Mouse (Mus musculus): ENCODE measurements around the gene Mrpl33. TPM values are rescaled to one million over a fixed set of nuclear protein-coding genes. Genes with fewer than 3 reads are reported as not detected.

Gene Mrpl33
- polyA plus RNA-seq, 1 experiment = 131 TPM

GRCm38 (mm10) chr5:31589711-31590319 is 6.9 kb upstream of the Mrpl33 start:
- TF ChIP-seq POLR2A (IDR thresholded peaks at IDR 0.05; ENCODE audit: borderline replicate concordance, low read depth, low read length) (no peak), CTCF (IDR thresholded peaks at IDR 0.05; ENCODE audit: low read depth, low read length) (no peak)
- H3K4me3 ChIP-seq (ENCODE audit: insufficient read depth, low read length) = no peak overlapping the region

GRCm38 (mm10) chr5:31591122-31591521 is 5.6 kb upstream of the Mrpl33 start:
- no peak overlapping the region for H3K4me3 ChIP-seq (ENCODE audit: insufficient read depth, low read length)
- no peak overlapping the region for H3K27ac ChIP-seq (ENCODE audit: insufficient read depth, low read depth, low read length)
- H3K4me1 ChIP-seq (ENCODE audit: control insufficient read depth, insufficient read depth, low read length) = peaks cover 7% of the 10 kb centered on the region
- no peak for TF ChIP-seq POLR2A (IDR thresholded peaks at IDR 0.05; ENCODE audit: borderline replicate concordance, low read depth, low read length)
- TF ChIP-seq CTCF (IDR thresholded peaks at IDR 0.05; ENCODE audit: low read depth, low read length) = no peak

More at GRCm38 (mm10) chr5:31589711-31590319, 6.9 kb upstream of the Mrpl33 start:
- 0 out of 2 replicates have a peak, but pooled peaks cover 2% of the 10 kb centered on the region for H3K4me1 ChIP-seq (ENCODE audit: control insufficient read depth, insufficient read depth, low read length)
- no peak overlapping the region for H3K27ac ChIP-seq (ENCODE audit: insufficient read depth, low read depth, low read length)

- peaks cover 11% of the 10 kb centered on the region for H3K4me1 ChIP-seq (ENCODE audit: control insufficient read depth, insufficient read depth, low read length)
- TF ChIP-seq CTCF (IDR thresholded peaks at IDR 0.05; ENCODE audit: low read depth, low read length) = no peak
- TF ChIP-seq POLR2A (IDR thresholded peaks at IDR 0.05; ENCODE audit: borderline replicate concordance, low read depth, low read length) = no peak
- no peak overlapping the region for H3K4me3 ChIP-seq (ENCODE audit: insufficient read depth, low read length)
- H3K27ac ChIP-seq (ENCODE audit: insufficient read depth, low read depth, low read length) = no peak overlapping the region
These were observed 867 bp upstream of the Mrpl33 start for GRCm38 (mm10) chr5:31595868-31596267.

GRCm38 (mm10) chr5:31597430-31597944 is 752 bp downstream of the Mrpl33 start:
- TF ChIP-seq CTCF (IDR thresholded peaks at IDR 0.05; ENCODE audit: low read depth, low read length) (no peak), POLR2A (IDR thresholded peaks at IDR 0.05; ENCODE audit: borderline replicate concordance, low read depth, low read length) (no peak)
- no peak overlapping the region for H3K27ac ChIP-seq (ENCODE audit: insufficient read depth, low read depth, low read length)
- no peak overlapping the region for H3K4me3 ChIP-seq (ENCODE audit: insufficient read depth, low read length)
- H3K4me1 ChIP-seq (ENCODE audit: control insufficient read depth, insufficient read depth, low read length) = peaks cover 16% of the 10 kb centered on the region

GRCm38 (mm10) chr5:31598121-31598520 is 1.4 kb downstream of the Mrpl33 start:
- peaks cover 22% of the 10 kb centered on the region for H3K4me1 ChIP-seq (ENCODE audit: control insufficient read depth, insufficient read depth, low read length)
- TF ChIP-seq POLR2A (IDR thresholded peaks at IDR 0.05; ENCODE audit: borderline replicate concordance, low read depth, low read length) (no peak), CTCF (IDR thresholded peaks at IDR 0.05; ENCODE audit: low read depth, low read length) (no peak)
- no peak overlapping the region for H3K4me3 ChIP-seq (ENCODE audit: insufficient read depth, low read length)
- no peak overlapping the region for H3K27ac ChIP-seq (ENCODE audit: insufficient read depth, low read depth, low read length)

- Histone ChIP-seq H3K4me1 (ENCODE audit: control insufficient read depth, insufficient read depth, low read length) (peaks cover 22% of the 10 kb centered on the region), H3K27ac (ENCODE audit: insufficient read depth, low read depth, low read length) (no peak overlapping the region), H3K4me3 (ENCODE audit: insufficient read depth, low read length) (no peak overlapping the region)
- TF ChIP-seq POLR2A (IDR thresholded peaks at IDR 0.05; ENCODE audit: borderline replicate concordance, low read depth, low read length) (no peak), CTCF (IDR thresholded peaks at IDR 0.05; ENCODE audit: low read depth, low read length) (0 out of 2 replicates have a peak, but pooled peaks have one; percentile 24)
These were observed 1.8 kb downstream of the Mrpl33 start for GRCm38 (mm10) chr5:31598579-31598978.

GRCm38 (mm10) chr5:31599161-31599560 is 2.4 kb downstream of the Mrpl33 start:
- Histone ChIP-seq H3K4me3 (ENCODE audit: insufficient read depth, low read length) (no peak overlapping the region), H3K4me1 (ENCODE audit: control insufficient read depth, insufficient read depth, low read length) (peaks cover 25% of the 10 kb centered on the region), H3K27ac (ENCODE audit: insufficient read depth, low read depth, low read length) (no peak overlapping the region)
- TF ChIP-seq POLR2A (IDR thresholded peaks at IDR 0.05; ENCODE audit: borderline replicate concordance, low read depth, low read length) (no peak), CTCF (IDR thresholded peaks at IDR 0.05; ENCODE audit: low read depth, low read length) (no peak)

- no peak for TF ChIP-seq CTCF (IDR thresholded peaks at IDR 0.05; ENCODE audit: low read depth, low read length)
- TF ChIP-seq POLR2A (IDR thresholded peaks at IDR 0.05; ENCODE audit: borderline replicate concordance, low read depth, low read length) = no peak
- peaks cover 36% of the 10 kb centered on the region for H3K4me1 ChIP-seq (ENCODE audit: control insufficient read depth, insufficient read depth, low read length)
- H3K27ac ChIP-seq (ENCODE audit: insufficient read depth, low read depth, low read length) = no peak overlapping the region
These were observed 4.5 kb downstream of the Mrpl33 start for GRCm38 (mm10) chr5:31601162-31601722.

GRCm38 (mm10) chr5:31602377-31602776 is 5.6 kb downstream of the Mrpl33 start:
- peaks cover 32% of the 10 kb centered on the region for H3K4me1 ChIP-seq (ENCODE audit: control insufficient read depth, insufficient read depth, low read length)
- no peak for TF ChIP-seq CTCF (IDR thresholded peaks at IDR 0.05; ENCODE audit: low read depth, low read length)
- no peak for TF ChIP-seq POLR2A (IDR thresholded peaks at IDR 0.05; ENCODE audit: borderline replicate concordance, low read depth, low read length)
- H3K4me3 ChIP-seq (ENCODE audit: insufficient read depth, low read length) = no peak overlapping the region
- H3K27ac ChIP-seq (ENCODE audit: insufficient read depth, low read depth, low read length) = peak overlapping the region; percentile 63

More at GRCm38 (mm10) chr5:31601162-31601722, 4.5 kb downstream of the Mrpl33 start:
- no peak overlapping the region for H3K4me3 ChIP-seq (ENCODE audit: insufficient read depth, low read length)

- TF ChIP-seq CTCF (IDR thresholded peaks at IDR 0.05; ENCODE audit: low read depth, low read length) (no peak), POLR2A (IDR thresholded peaks at IDR 0.05; ENCODE audit: borderline replicate concordance, low read depth, low read length) (no peak)
- Histone ChIP-seq H3K4me3 (ENCODE audit: insufficient read depth, low read length) (no peak overlapping the region), H3K27ac (ENCODE audit: insufficient read depth, low read depth, low read length) (no peak overlapping the region), H3K4me1 (ENCODE audit: control insufficient read depth, insufficient read depth, low read length) (peaks cover 32% of the 10 kb centered on the region)
These were observed 7.0 kb downstream of the Mrpl33 start for GRCm38 (mm10) chr5:31603766-31604165.

Measured in bone marrow macrophage, adult 2 months (primary cell).